Mouse (Mus musculus) heart, embryonic 16.5 days (tissue): ENCODE results near the gene Maml2. TPM values are rescaled to one million over a fixed set of nuclear protein-coding genes. Genes with fewer than 3 reads are reported as not detected.

Source experiments
- ATAC-seq: fragments of 200-750 bp; cut with Nextera tagmentation; replicated peaks from 2 replicates; pipeline ENCODE4 v1.8.0; 2017; ENCODE audit warnings: moderate number of reproducible peaks; ENCODE audit not compliant: insufficient read depth, low FRiP score; ENCODE audit errors: extremely low read depth
- H3K27ac ChIP-seq: fragments of 300-500 bp; sonication (generic); 2 replicates; pipeline ENCODE4 v1.5.1; 2014; ENCODE audit warnings: mild to moderate bottlenecking, low read length, control low read depth, moderate library complexity
- H3K27me3 ChIP-seq: fragments of 300-500 bp; sonication (generic); 2 replicates; pipeline ENCODE4 v1.6.1; 2014; ENCODE audit warnings: low read length, mixed read lengths; ENCODE audit not compliant: control insufficient read depth, insufficient read depth
- H3K36me3 ChIP-seq: fragments of 300-500 bp; sonication (generic); 2 replicates; pipeline ENCODE4 v1.6.1; 2014; ENCODE audit not compliant: control insufficient read depth, insufficient read depth
- H3K4me1 ChIP-seq: fragments of 300-500 bp; sonication (generic); 2 replicates; pipeline ENCODE4 v1.6.1; 2014; ENCODE audit warnings: low read length, mixed read lengths; ENCODE audit not compliant: control insufficient read depth, insufficient read depth
- H3K4me2 ChIP-seq: fragments of 300-500 bp; sonication (generic); 2 replicates; pipeline ENCODE4 v1.6.1; 2014; ENCODE audit warnings: low read depth, mild to moderate bottlenecking, control low read depth, low read length
- H3K4me3 ChIP-seq: fragments of 300-500 bp; sonication (generic); 2 replicates; pipeline ENCODE4 v1.5.1; 2014; ENCODE audit warnings: mild to moderate bottlenecking, control low read depth, low read length
- H3K9ac ChIP-seq: fragments of 300-500 bp; sonication (generic); 2 replicates; pipeline ENCODE4 v1.6.1; 2014; ENCODE audit warnings: low read length, control low read depth
- H3K9me3 ChIP-seq: fragments of 300-500 bp; sonication (generic); replicated peaks from 2 replicates; pipeline ENCODE4 v1.6.1; 2016; ENCODE audit warnings: low read length; ENCODE audit not compliant: control insufficient read depth
- WGBS: fragments of 180-500 bp; shearing (Covaris S2); extraction: QIAGEN DNeasy Blood & Tissue Kit; methylation state at CpG from one replicate; pipeline ENCODE4 v1.1.7; 2014; 5-methylcytosine and 5-hydroxymethylcytosine counted together
- polyA plus RNA-seq: library from polyadenylated mRNA; unstranded; fragments of >200 nt; fragmentation: Nextera tagmentation; extraction: Ambion mirVana; gene quantifications from 2 replicates; pipeline ENCODE4 v1.2.1, GENCODE M21; 2015

Gene Maml2
- polyA plus RNA-seq, 1 experiment from 2014 or later = 9.0 TPM

- Histone ChIP-seq H3K4me2 (no peak overlapping the region), H3K36me3 (no peaks in the 10 kb centered on the region), H3K4me3 (no peak overlapping the region), H3K9me3 (no peaks in the 10 kb centered on the region), H3K27me3 (no peaks in the 10 kb centered on the region), H3K9ac (no peak overlapping the region), H3K27ac (peak overlapping the region; percentile 41; the same call in 1 of the 2 replicates), H3K4me1 (peaks cover 27% of the 10 kb centered on the region)
- 39% methylated on average over 5 of the region's 5 CpGs for WGBS
- no peak for ATAC-seq
Measured at GRCm38 (mm10) chr9:13320800-13321364, 23.1 kb downstream of the Maml2 start.

- Histone ChIP-seq H3K4me1 (peaks cover 25% of the 10 kb centered on the region), H3K4me2 (peak overlapping the region; percentile 5; the same call in 1 of the 2 replicates), H3K9me3 (no peaks in the 10 kb centered on the region), H3K9ac (no peak overlapping the region), H3K36me3 (no peaks in the 10 kb centered on the region), H3K4me3 (no peak overlapping the region), H3K27ac (peak overlapping the region; percentile 84), H3K27me3 (no peaks in the 10 kb centered on the region)
- 32% methylated on average over 2 of the region's 2 CpGs for WGBS
- peak; percentile 28; the same call in 1 of the 2 replicates for ATAC-seq
Measured at GRCm38 (mm10) chr9:13323074-13323473, 25.3 kb downstream of the Maml2 start.

GRCm38 (mm10) chr9:13323612-13324011 is 25.9 kb downstream of the Maml2 start:
- Histone ChIP-seq H3K9ac (no peak overlapping the region), H3K27ac (peak overlapping the region; percentile 84), H3K27me3 (no peaks in the 10 kb centered on the region), H3K9me3 (no peaks in the 10 kb centered on the region), H3K4me3 (no peak overlapping the region), H3K4me1 (peaks cover 25% of the 10 kb centered on the region), H3K36me3 (no peaks in the 10 kb centered on the region), H3K4me2 (peak overlapping the region; percentile 5)
- ATAC-seq = peak; percentile 52
- 7% methylated on average over 1 of the region's 1 CpGs for WGBS

GRCm38 (mm10) chr9:13414230-13414766 is 116.5 kb downstream of the Maml2 start:
- H3K27ac ChIP-seq = no peak overlapping the region
- no peaks in the 10 kb centered on the region for H3K27me3 ChIP-seq
- no peak overlapping the region for H3K4me2 ChIP-seq
- no peak overlapping the region for H3K9ac ChIP-seq
- no peaks in the 10 kb centered on the region for H3K4me1 ChIP-seq
- H3K9me3 ChIP-seq = no peaks in the 10 kb centered on the region
- ATAC-seq = no peak
- no peaks in the 10 kb centered on the region for H3K36me3 ChIP-seq
- no peak overlapping the region for H3K4me3 ChIP-seq

- Histone ChIP-seq H3K9ac (peak overlapping the region; percentile 56), H3K4me3 (peak overlapping the region; percentile 29), H3K27ac (peak overlapping the region; percentile 92), H3K9me3 (no peaks in the 10 kb centered on the region), H3K27me3 (no peaks in the 10 kb centered on the region), H3K4me2 (peak overlapping the region; percentile 59), H3K4me1 (peaks cover 43% of the 10 kb centered on the region), H3K36me3 (no peaks in the 10 kb centered on the region)
- ATAC-seq = peak; percentile 86
- 17% methylated on average over 7 of the region's 7 CpGs for WGBS
Measured at GRCm38 (mm10) chr9:13425031-13425940, 127.5 kb downstream of the Maml2 start.

- WGBS = 52% methylated on average over 2 of the region's 2 CpGs
- no peak overlapping the region for H3K4me3 ChIP-seq
- peak overlapping the region; percentile 4; the same call in 1 of the 2 replicates for H3K27ac ChIP-seq
- no peak for ATAC-seq
- no peaks in the 10 kb centered on the region for H3K27me3 ChIP-seq
- no peaks in the 10 kb centered on the region for H3K36me3 ChIP-seq
- H3K4me1 ChIP-seq = peaks cover 49% of the 10 kb centered on the region
- no peak overlapping the region for H3K4me2 ChIP-seq
- no peaks in the 10 kb centered on the region for H3K9me3 ChIP-seq
- H3K9ac ChIP-seq = no peak overlapping the region
Measured at GRCm38 (mm10) chr9:13429477-13430125, 131.8 kb downstream of the Maml2 start.

- Histone ChIP-seq H3K4me2 (no peak overlapping the region), H3K4me3 (no peak overlapping the region), H3K4me1 (peaks cover 42% of the 10 kb centered on the region), H3K36me3 (no peaks in the 10 kb centered on the region), H3K27me3 (no peaks in the 10 kb centered on the region), H3K27ac (peak overlapping the region; percentile 70), H3K9me3 (no peaks in the 10 kb centered on the region), H3K9ac (no peak overlapping the region)
- peak; percentile 81 for ATAC-seq
- 38% methylated on average over 6 of the region's 6 CpGs for WGBS
Measured at GRCm38 (mm10) chr9:13430302-13430701, 132.5 kb downstream of the Maml2 start.

GRCm38 (mm10) chr9:13430744-13431143 is 133.0 kb downstream of the Maml2 start:
- Histone ChIP-seq H3K27ac (peak overlapping the region; percentile 70), H3K9ac (no peak overlapping the region), H3K9me3 (no peaks in the 10 kb centered on the region), H3K4me1 (peaks cover 41% of the 10 kb centered on the region), H3K4me3 (no peak overlapping the region), H3K4me2 (no peak overlapping the region), H3K27me3 (no peaks in the 10 kb centered on the region), H3K36me3 (no peaks in the 10 kb centered on the region)
- ATAC-seq = no peak
